Mouse (Mus musculus) stomach, embryonic 15.5 days (tissue): Measurements from ENCODE around the gene Rin2. TPM values are rescaled to one million over a fixed set of nuclear protein-coding genes. Genes with fewer than 3 reads are reported as not detected.

Experiments used
- ATAC-seq: fragments of 200-750 bp; cut with Nextera tagmentation; 2 replicates; pipeline ENCODE4 v1.8.0; 2017; ENCODE audit warnings: low read depth, moderate number of reproducible peaks, moderate TSS enrichment; ENCODE audit not compliant: insufficient read depth, low FRiP score
- H3K27ac ChIP-seq: fragments of 300-500 bp; sonication (generic); 2 replicates; pipeline ENCODE4 v1.5.1; 2015; ENCODE audit warnings: mild to moderate bottlenecking, inconsistent platforms
- H3K27me3 ChIP-seq: fragments of 300-500 bp; sonication (generic); replicated peaks from 2 replicates; pipeline ENCODE4 v1.6.1; 2015; ENCODE audit warnings: inconsistent platforms
- H3K36me3 ChIP-seq: fragments of 300-500 bp; sonication (generic); 2 replicates; pipeline ENCODE4 v1.6.1; 2015; ENCODE audit warnings: inconsistent platforms
- H3K4me1 ChIP-seq: fragments of 300-500 bp; sonication (generic); 2 replicates; pipeline ENCODE4 v1.6.1; 2015; ENCODE audit warnings: inconsistent platforms
- H3K4me2 ChIP-seq: fragments of 300-500 bp; sonication (generic); 2 replicates; pipeline ENCODE4 v1.6.1; 2015; ENCODE audit warnings: mild to moderate bottlenecking, inconsistent platforms
- H3K4me3 ChIP-seq: fragments of 300-500 bp; sonication (generic); replicated peaks from 2 replicates; pipeline ENCODE4 v1.5.1; 2015; ENCODE audit warnings: inconsistent platforms
- H3K9ac ChIP-seq: fragments of 300-500 bp; sonication (generic); 2 replicates; pipeline ENCODE4 v1.6.1; 2015; ENCODE audit warnings: inconsistent platforms
- H3K9me3 ChIP-seq: fragments of 300-500 bp; sonication (generic); 2 replicates; pipeline ENCODE4 v1.6.1; 2016; ENCODE audit warnings: inconsistent platforms
- WGBS: fragments of 180-500 bp; shearing (Covaris S2); methylation state at CpG from one replicate; pipeline ENCODE4 v1.1.7; 2015; 5-methylcytosine and 5-hydroxymethylcytosine counted together
- polyA plus RNA-seq: library from polyadenylated mRNA; unstranded; fragments of >200 nt; fragmentation: Nextera tagmentation; extraction: Ambion mirVana; gene quantifications from 2 replicates; pipeline ENCODE4 v1.2.1, GENCODE M21; 2015

Rin2 gene
- polyA plus RNA-seq, 1 experiment from 2014 or later = 32.8 TPM

GRCm38 (mm10) chr2:145840320-145840719 is 165.3 kb downstream of the Rin2 start:
- Histone ChIP-seq H3K4me3 (no peak overlapping the region), H3K9ac (no peak overlapping the region), H3K27ac (no peak overlapping the region), H3K9me3 (no peaks in the 10 kb centered on the region), H3K4me2 (no peak overlapping the region), H3K4me1 (no peaks in the 10 kb centered on the region), H3K36me3 (no peaks in the 10 kb centered on the region), H3K27me3 (no peaks in the 10 kb centered on the region)
- ATAC-seq = no peak
- WGBS = 68% methylated on average over 3 of the region's 3 CpGs

- Histone ChIP-seq H3K9me3 (no peaks in the 10 kb centered on the region), H3K4me3 (no peak overlapping the region), H3K9ac (no peak overlapping the region), H3K27me3 (no peaks in the 10 kb centered on the region), H3K4me1 (no peaks in the 10 kb centered on the region), H3K27ac (no peak overlapping the region), H3K4me2 (no peak overlapping the region), H3K36me3 (no peaks in the 10 kb centered on the region)
- WGBS = 78% methylated on average over 12 of the region's 12 CpGs
- ATAC-seq = no peak
These were observed 166.2 kb downstream of the Rin2 start for GRCm38 (mm10) chr2:145840910-145841870.

DNA sequence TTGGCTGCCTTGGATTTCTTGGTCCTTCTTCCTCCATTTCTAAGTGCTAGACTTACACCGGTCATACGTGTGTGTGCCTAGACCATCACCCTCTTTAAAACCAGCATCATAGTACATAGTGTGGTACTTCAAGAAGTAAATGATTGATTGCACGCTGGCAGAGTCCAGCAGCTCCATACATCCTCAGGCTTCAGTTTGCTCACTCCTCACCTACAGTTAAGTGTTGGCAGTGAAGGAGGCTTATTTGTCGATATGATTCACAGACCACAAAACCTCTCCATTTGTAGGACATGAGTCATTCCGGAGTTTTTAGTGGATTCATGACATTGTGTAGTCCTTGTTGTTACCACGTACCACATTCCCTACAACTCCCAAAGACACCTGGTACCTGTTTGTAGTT is 168.3 kb downstream of the Rin2 start:
- Histone ChIP-seq H3K27me3 (no peaks in the 10 kb centered on the region), H3K9me3 (no peaks in the 10 kb centered on the region), H3K4me2 (no peak overlapping the region), H3K27ac (no peak overlapping the region), H3K36me3 (no peaks in the 10 kb centered on the region), H3K9ac (no peak overlapping the region), H3K4me1 (no peaks in the 10 kb centered on the region), H3K4me3 (no peak overlapping the region)
- 88% methylated on average over 6 of the region's 6 CpGs for WGBS
- ATAC-seq = no peak

- Histone ChIP-seq H3K4me1 (peaks cover 9% of the 10 kb centered on the region; the same call in 1 of the 2 replicates), H3K27ac (peak overlapping the region; percentile 28; the same call in 1 of the 2 replicates), H3K36me3 (no peaks in the 10 kb centered on the region), H3K4me2 (no peak overlapping the region), H3K27me3 (no peaks in the 10 kb centered on the region), H3K9me3 (no peaks in the 10 kb centered on the region), H3K4me3 (no peak overlapping the region), H3K9ac (no peak overlapping the region)
- WGBS = 78% methylated on average over 3 of the region's 3 CpGs
- no peak for ATAC-seq
These were observed 171.6 kb downstream of the Rin2 start for GRCm38 (mm10) chr2:145846595-145846994.

- H3K9me3 ChIP-seq = no peaks in the 10 kb centered on the region
- H3K4me2 ChIP-seq = no peak overlapping the region
- H3K4me3 ChIP-seq = no peak overlapping the region
- no peak for ATAC-seq
- no peaks in the 10 kb centered on the region for H3K27me3 ChIP-seq
- H3K36me3 ChIP-seq = no peaks in the 10 kb centered on the region
- H3K27ac ChIP-seq = peak overlapping the region; percentile 61
- no peak overlapping the region for H3K9ac ChIP-seq
- WGBS = 73% methylated on average over 10 of the region's 10 CpGs
- H3K4me1 ChIP-seq = peaks cover 9% of the 10 kb centered on the region; the same call in 1 of the 2 replicates
These were observed 174.3 kb downstream of the Rin2 start for GRCm38 (mm10) chr2:145849170-145849905.

DNA sequence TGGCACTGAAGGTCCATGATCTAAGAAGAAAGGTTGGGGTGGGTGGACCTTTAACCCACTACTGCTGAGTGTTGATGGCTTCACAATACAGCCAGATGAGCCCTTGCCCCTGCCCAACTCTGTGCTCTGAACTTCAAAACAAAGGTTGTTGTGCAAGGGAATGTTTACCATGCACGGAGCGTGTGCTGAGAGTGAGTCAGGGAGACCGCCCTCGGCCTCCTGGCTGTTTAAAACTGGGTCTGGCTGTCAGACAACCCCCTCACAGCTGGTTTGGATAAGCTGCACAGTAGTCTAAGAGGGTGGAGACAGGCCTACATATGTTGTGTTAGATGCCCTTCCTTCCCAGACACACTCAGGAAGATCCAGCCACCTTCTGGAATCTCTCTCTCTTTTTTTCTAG is 175.8 kb downstream of the Rin2 start:
- H3K4me3 ChIP-seq = no peak overlapping the region
- peaks cover 9% of the 10 kb centered on the region; the same call in 1 of the 2 replicates for H3K4me1 ChIP-seq
- H3K36me3 ChIP-seq = no peaks in the 10 kb centered on the region
- ATAC-seq = peak; percentile 36; the same call in 1 of the 2 replicates
- no peak overlapping the region for H3K9ac ChIP-seq
- no peak overlapping the region for H3K4me2 ChIP-seq
- no peaks in the 10 kb centered on the region for H3K27me3 ChIP-seq
- H3K9me3 ChIP-seq = no peaks in the 10 kb centered on the region
- H3K27ac ChIP-seq = peak overlapping the region; percentile 26; the same call in 1 of the 2 replicates
- 46% methylated on average over 4 of the region's 4 CpGs for WGBS

GRCm38 (mm10) chr2:145855831-145856230 is 180.8 kb downstream of the Rin2 start:
- Histone ChIP-seq H3K9me3 (no peaks in the 10 kb centered on the region), H3K9ac (no peak overlapping the region), H3K4me2 (no peak overlapping the region), H3K27me3 (no peaks in the 10 kb centered on the region), H3K36me3 (no peaks in the 10 kb centered on the region), H3K4me1 (peaks cover 14% of the 10 kb centered on the region), H3K4me3 (no peak overlapping the region), H3K27ac (peak overlapping the region; percentile 41)
- no peak for ATAC-seq
- 67% methylated on average over 9 of the region's 9 CpGs for WGBS

- Histone ChIP-seq H3K27me3 (no peaks in the 10 kb centered on the region), H3K4me3 (no peak overlapping the region), H3K27ac (no peak overlapping the region), H3K9ac (no peak overlapping the region), H3K9me3 (no peaks in the 10 kb centered on the region), H3K4me1 (peaks cover 16% of the 10 kb centered on the region), H3K4me2 (no peak overlapping the region), H3K36me3 (no peaks in the 10 kb centered on the region)
- ATAC-seq = no peak
- WGBS = 69% methylated on average over 8 of the region's 8 CpGs
These were observed 182.8 kb downstream of the Rin2 start for GRCm38 (mm10) chr2:145857864-145858263.

DNA sequence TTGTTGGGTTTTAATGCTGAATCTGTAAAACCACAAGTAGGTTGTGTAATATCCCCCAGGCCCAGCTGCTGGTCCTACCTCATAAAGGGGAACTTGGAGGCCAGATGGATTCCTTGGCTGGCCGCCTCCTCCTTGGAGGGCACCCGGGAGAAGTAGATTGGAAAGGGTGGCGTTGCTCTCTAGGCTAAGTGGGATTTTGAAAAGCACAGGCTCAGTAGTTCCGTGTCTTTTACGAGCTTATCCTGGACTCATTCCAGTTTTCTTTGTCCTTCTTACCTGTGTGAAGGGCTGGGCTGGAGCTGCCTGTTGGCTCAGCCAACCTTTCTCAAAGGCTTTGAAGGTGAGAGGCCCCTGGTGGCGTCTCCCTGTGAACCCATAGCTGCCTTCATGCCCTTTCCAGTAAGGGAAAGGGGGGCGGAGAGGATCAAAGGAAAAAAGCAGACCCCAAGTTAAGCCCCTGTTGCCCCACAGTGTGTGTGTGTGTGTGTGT is 184.5 kb downstream of the Rin2 start:
- Histone ChIP-seq H3K27me3 (no peaks in the 10 kb centered on the region), H3K27ac (peak overlapping the region; percentile 96), H3K4me1 (peaks cover 20% of the 10 kb centered on the region), H3K9me3 (no peaks in the 10 kb centered on the region), H3K36me3 (no peaks in the 10 kb centered on the region), H3K4me2 (peak overlapping the region; percentile 61), H3K4me3 (peak overlapping the region; percentile 48; the same call in 1 of the 2 replicates), H3K9ac (no peak overlapping the region)
- WGBS = 20% methylated on average over 7 of the region's 7 CpGs
- ATAC-seq = peak; percentile 51

- Histone ChIP-seq H3K9ac (peak overlapping the region; percentile 4; the same call in 1 of the 2 replicates), H3K27ac (peak overlapping the region; percentile 96), H3K4me1 (peaks cover 20% of the 10 kb centered on the region), H3K9me3 (no peaks in the 10 kb centered on the region), H3K27me3 (no peaks in the 10 kb centered on the region), H3K4me2 (peak overlapping the region; percentile 61), H3K36me3 (no peaks in the 10 kb centered on the region), H3K4me3 (peak overlapping the region; percentile 48)
- ATAC-seq = peak; percentile 79
- WGBS = 8% methylated on average over 40 of the region's 40 CpGs
These were observed 185.2 kb downstream of the Rin2 start for GRCm38 (mm10) chr2:145859932-145860801.
